Mouse (Mus musculus) neutrophil, adult 5-6 weeks (primary cell): ENCODE data around the gene Fhod1. TPM values are rescaled to one million over a fixed set of nuclear protein-coding genes. Genes with fewer than 3 reads are reported as not detected.

Source experiments
- ATAC-seq: fragments of 151-379, 151-347 bp; 2 replicates; pipeline ENCODE4 v1.8.0; 2017; ENCODE audit warnings: mild to moderate bottlenecking, moderate TSS enrichment; ENCODE audit not compliant: insufficient number of reproducible peaks, poor library complexity, low FRiP score, severe bottlenecking; ENCODE audit errors: extremely low read depth
- total RNA-seq: library from RNA; stranded (forward); fragments of 200-1000 nt; gene quantifications from 2 replicates; pipeline ENCODE4 v1.2.3, GENCODE M21; 2017

Fhod1 gene
- total RNA-seq: 21.8 and 22.2 TPM in 2 replicates

GRCm38 (mm10) chr8:105347428-105348221, at the start of gene Fhod1:
Gene Fhod1, minus strand, starts transcription at chr8:105347953.
- ATAC-seq: peak; percentile 80

GRCm38 (mm10) chr8:105393915-105394314, 46.2 kb upstream of the Fhod1 start:
- ATAC-seq: no peak

- no peak for ATAC-seq
Observed at GRCm38 (mm10) chr8:105393089-105393787, 45.5 kb upstream of the Fhod1 start.

- ATAC-seq: no peak
Observed at GRCm38 (mm10) chr8:105389096-105389495, 41.3 kb upstream of the Fhod1 start.

GRCm38 (mm10) chr8:105387151-105387550, 39.4 kb upstream of the Fhod1 start:
- ATAC-seq: no peak

- ATAC-seq: no peak
Observed at GRCm38 (mm10) chr8:105384070-105384469, 36.3 kb upstream of the Fhod1 start.

GRCm38 (mm10) chr8:105380308-105380707, 32.6 kb upstream of the Fhod1 start:
- no peak for ATAC-seq

- ATAC-seq: no peak
Observed at GRCm38 (mm10) chr8:105378673-105379072, 30.9 kb upstream of the Fhod1 start.

- ATAC-seq: no peak
Observed at GRCm38 (mm10) chr8:105374513-105374966, 26.8 kb upstream of the Fhod1 start.

GRCm38 (mm10) chr8:105373032-105373431, 25.3 kb upstream of the Fhod1 start, which contains the start of gene Plekhg4:
Gene Plekhg4, plus strand, starts transcription at chr8:105373274.
- ATAC-seq: no peak

- ATAC-seq: no peak
Observed at GRCm38 (mm10) chr8:105372473-105372872, 24.7 kb upstream of the Fhod1 start.

- ATAC-seq: no peak
Observed at GRCm38 (mm10) chr8:105367107-105367506, 19.4 kb upstream of the Fhod1 start.

- ATAC-seq: no peak
Observed at GRCm38 (mm10) chr8:105361751-105362702, 14.3 kb upstream of the Fhod1 start.

GRCm38 (mm10) chr8:105359646-105360045, 11.9 kb upstream of the Fhod1 start:
- no peak for ATAC-seq

GRCm38 (mm10) chr8:105359208-105359607, 11.5 kb upstream of the Fhod1 start:
- no peak for ATAC-seq

- ATAC-seq: no peak
Observed at GRCm38 (mm10) chr8:105356681-105357080, 8.9 kb upstream of the Fhod1 start.

- ATAC-seq: 0 out of 2 replicates have a peak, but pooled peaks have one; percentile 14
Observed at GRCm38 (mm10) chr8:105355179-105356024, 7.6 kb upstream of the Fhod1 start.

GRCm38 (mm10) chr8:105354549-105354948, 6.8 kb upstream of the Fhod1 start:
- no peak for ATAC-seq
